Mouse (Mus musculus) hindbrain, embryonic 15.5 days (tissue): ENCODE data around the gene Ltbp4. TPM values are rescaled to one million over a fixed set of nuclear protein-coding genes. Genes with fewer than 3 reads are reported as not detected.

ENCODE experiments used
- ATAC-seq: fragments of 200-750 bp; cut with Nextera tagmentation; 2 replicates; pipeline ENCODE4 v1.8.0; 2017; ENCODE audit warnings: low read depth, moderate number of reproducible peaks, moderate TSS enrichment; ENCODE audit not compliant: low FRiP score
- H3K27ac ChIP-seq: fragments of 300-500 bp; sonication (generic); replicated peaks from 2 replicates; pipeline ENCODE4 v1.5.1; 2015; ENCODE audit warnings: mild to moderate bottlenecking, inconsistent platforms
- H3K27me3 ChIP-seq: fragments of 300-500 bp; sonication (generic); 2 replicates; pipeline ENCODE4 v1.6.1; 2015; ENCODE audit warnings: control low read depth, inconsistent platforms
- H3K36me3 ChIP-seq: fragments of 300-500 bp; sonication (generic); 2 replicates; pipeline ENCODE4 v1.6.1; 2015; ENCODE audit warnings: control low read depth, inconsistent platforms
- H3K4me1 ChIP-seq: fragments of 300-500 bp; sonication (generic); replicated peaks from 2 replicates; pipeline ENCODE4 v1.6.1; 2015; ENCODE audit warnings: control low read depth, inconsistent platforms
- H3K4me2 ChIP-seq: fragments of 300-500 bp; sonication (generic); 2 replicates; pipeline ENCODE4 v1.6.1; 2015; ENCODE audit warnings: moderate library complexity, mild to moderate bottlenecking, inconsistent platforms
- H3K4me3 ChIP-seq: fragments of 300-500 bp; sonication (generic); 2 replicates; pipeline ENCODE4 v1.5.1; 2015; ENCODE audit warnings: mild to moderate bottlenecking, inconsistent platforms
- H3K9ac ChIP-seq: fragments of 300-500 bp; sonication (generic); 2 replicates; pipeline ENCODE4 v1.6.1; 2015; ENCODE audit warnings: inconsistent platforms
- H3K9me3 ChIP-seq: fragments of 300-500 bp; sonication (generic); 2 replicates; pipeline ENCODE4 v1.6.1; 2016; ENCODE audit warnings: control low read depth, inconsistent platforms
- WGBS: fragments of 180-500 bp; shearing (Covaris S2); methylation state at CpG from one replicate; pipeline ENCODE4 v1.1.7; 2015; 5-methylcytosine and 5-hydroxymethylcytosine counted together
- polyA plus RNA-seq: library from polyadenylated mRNA; unstranded; fragments of >200 nt; fragmentation: Nextera tagmentation; extraction: Ambion mirVana; gene quantifications from 2 replicates; pipeline ENCODE4 v1.2.1, GENCODE M21; 2015

The Ltbp4 gene
- polyA plus RNA-seq, 1 experiment from 2014 or later, result 13.9 TPM

DNA sequence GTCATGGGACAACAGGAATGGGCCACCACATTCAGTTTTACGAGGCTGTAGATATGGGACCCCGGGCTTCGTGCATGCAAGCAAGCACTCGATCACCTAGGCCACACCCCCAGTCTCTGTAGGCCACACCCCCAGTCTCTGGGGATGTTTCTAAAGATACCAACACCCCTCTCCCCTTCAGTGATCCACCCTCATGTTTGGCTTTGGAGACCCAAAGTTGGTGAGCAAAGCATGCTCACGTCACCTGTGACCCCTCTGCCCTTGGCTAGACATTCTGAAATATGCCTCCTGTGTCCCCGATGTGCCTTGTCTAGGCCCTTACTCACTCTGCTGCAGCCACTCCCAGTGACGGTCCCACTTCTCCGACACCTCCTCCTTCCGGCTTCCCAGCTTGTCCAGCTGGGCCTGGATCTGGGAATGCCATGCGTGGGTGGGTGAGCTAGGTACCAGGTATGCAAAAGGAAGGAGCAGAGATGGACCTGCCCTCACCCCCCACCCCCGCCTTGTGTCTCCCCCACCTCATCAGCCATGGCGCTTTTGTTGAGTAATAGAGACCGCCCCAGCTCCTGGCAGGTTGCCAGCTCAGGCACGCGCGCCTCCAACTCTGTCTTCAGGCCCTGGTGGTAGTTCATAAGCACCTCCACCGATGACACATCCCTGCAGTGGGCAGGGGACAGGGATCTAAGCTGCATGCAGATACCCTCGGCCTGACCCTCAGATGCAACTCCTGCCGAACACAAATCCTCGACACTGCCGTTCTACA lies 28.8 kb upstream of the Ltbp4 start:
- 45% methylated on average over 21 of the region's 21 CpGs for WGBS
- no peak for ATAC-seq

DNA sequence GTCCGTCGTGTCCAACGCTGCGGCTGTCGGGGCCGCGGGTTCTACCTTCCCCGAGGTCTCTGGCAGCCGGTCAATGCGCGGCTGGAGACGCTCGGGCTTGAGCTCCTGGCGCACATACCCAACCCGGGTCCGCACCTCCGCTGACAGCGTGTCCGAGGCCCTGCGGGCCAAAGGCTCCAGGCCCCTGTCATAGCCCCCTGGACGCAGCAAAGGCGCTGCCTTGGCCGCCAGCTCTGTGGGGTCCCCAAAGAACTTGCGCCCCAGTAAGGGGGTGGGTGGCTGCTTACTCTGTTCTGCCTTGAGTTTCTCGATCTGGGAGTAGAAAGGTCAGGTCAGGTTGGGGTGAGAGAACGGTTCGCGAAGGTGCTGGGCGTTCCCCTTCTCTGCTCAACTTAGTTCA lies 26.9 kb upstream of the Ltbp4 start:
- no peak for ATAC-seq
- Histone ChIP-seq H3K4me3 (no peak overlapping the region), H3K27me3 (peaks cover 63% of the 10 kb centered on the region), H3K9ac (no peak overlapping the region), H3K36me3 (peaks cover 9% of the 10 kb centered on the region; the same call in 1 of the 2 replicates), H3K4me2 (no peak overlapping the region), H3K4me1 (peaks cover 9% of the 10 kb centered on the region; the same call in 1 of the 2 replicates), H3K27ac (no peak overlapping the region), H3K9me3 (no peaks in the 10 kb centered on the region)
- 8% methylated on average over 29 of the region's 29 CpGs for WGBS

More for the DNA sequence above, 28.8 kb upstream of the Ltbp4 start:
- Histone ChIP-seq H3K27me3 (peaks cover 81% of the 10 kb centered on the region), H3K4me3 (no peak overlapping the region), H3K9me3 (no peaks in the 10 kb centered on the region), H3K36me3 (peaks cover 23% of the 10 kb centered on the region; the same call in 1 of the 2 replicates), H3K4me2 (no peak overlapping the region), H3K27ac (no peak overlapping the region), H3K4me1 (0 out of 2 replicates have a peak, but pooled peaks cover 3% of the 10 kb centered on the region), H3K9ac (no peak overlapping the region)

DNA sequence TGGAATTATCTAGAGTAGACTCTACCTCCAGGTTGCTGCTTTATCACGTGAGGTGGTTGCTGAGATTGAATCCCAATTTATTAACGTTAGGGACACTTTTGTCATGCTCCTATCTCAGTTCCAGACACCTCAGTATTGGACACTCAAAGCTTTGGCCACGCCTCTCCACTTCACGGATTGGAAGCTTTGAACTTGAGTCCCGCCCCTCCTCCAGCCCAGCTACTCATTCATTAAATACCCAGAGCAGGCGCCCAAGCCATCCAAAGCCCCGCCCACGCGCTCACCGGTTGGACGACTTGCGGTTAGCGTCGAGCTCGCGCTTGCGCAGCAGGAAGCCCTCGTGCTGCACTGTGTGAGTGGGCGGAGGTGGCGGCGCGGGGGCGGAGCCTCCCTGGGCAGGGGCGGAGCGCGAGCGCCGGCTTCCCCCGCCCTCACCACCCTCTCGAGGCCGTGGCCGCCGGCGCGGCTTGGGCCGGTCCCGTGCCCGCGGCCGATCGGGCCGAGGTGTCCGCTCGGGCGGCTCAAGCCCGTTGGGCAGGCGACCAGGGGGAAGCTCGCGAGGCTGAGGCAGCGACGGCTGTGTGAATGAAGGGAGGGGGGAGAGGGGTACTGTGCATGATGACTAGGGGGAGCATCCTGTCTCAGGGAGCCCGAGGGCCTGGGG lies 23.9 kb upstream of the Ltbp4 start:
- H3K9ac ChIP-seq, result peak overlapping the region; percentile 63
- WGBS, result under 1% methylated on average over 52 of the region's 52 CpGs
- H3K27me3 ChIP-seq, result peaks cover 58% of the 10 kb centered on the region
- H3K36me3 ChIP-seq, result no peaks in the 10 kb centered on the region
- peak overlapping the region; percentile 78 for H3K4me2 ChIP-seq
- no peaks in the 10 kb centered on the region for H3K9me3 ChIP-seq
- peak; percentile 94 for ATAC-seq
- 0 out of 2 replicates have a peak overlapping the region, but pooled peaks have one; percentile 25 for H3K27ac ChIP-seq
- H3K4me1 ChIP-seq, result peaks cover 13% of the 10 kb centered on the region
- peak overlapping the region; percentile 48 for H3K4me3 ChIP-seq

DNA sequence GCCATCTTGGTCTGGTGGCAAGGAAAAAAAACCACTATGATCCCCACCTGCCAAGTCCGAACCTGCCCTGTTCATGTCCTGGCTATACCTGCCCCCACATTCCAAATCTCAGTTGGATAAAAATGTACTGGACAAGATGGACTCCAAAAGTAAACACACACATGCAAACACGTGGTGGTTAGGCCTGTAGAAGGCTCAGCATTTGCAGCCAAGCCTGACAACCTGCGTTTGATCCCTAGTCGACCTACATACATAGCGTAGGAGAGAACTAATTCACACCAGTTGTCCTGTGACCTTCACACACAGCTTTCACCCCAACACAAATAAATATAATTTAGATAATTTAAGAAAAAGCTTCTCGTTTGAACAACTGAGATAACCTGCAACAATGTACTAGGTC lies 23.3 kb upstream of the Ltbp4 start:
- ATAC-seq, result no peak
- Histone ChIP-seq H3K36me3 (no peaks in the 10 kb centered on the region), H3K9me3 (no peaks in the 10 kb centered on the region), H3K27me3 (peaks cover 53% of the 10 kb centered on the region), H3K4me3 (peak overlapping the region; percentile 48), H3K4me1 (peaks cover 17% of the 10 kb centered on the region), H3K9ac (no peak overlapping the region), H3K4me2 (peak overlapping the region; percentile 78), H3K27ac (0 out of 2 replicates have a peak overlapping the region, but pooled peaks have one; percentile 5)
- WGBS, result 57% methylated on average over 6 of the region's 6 CpGs

DNA sequence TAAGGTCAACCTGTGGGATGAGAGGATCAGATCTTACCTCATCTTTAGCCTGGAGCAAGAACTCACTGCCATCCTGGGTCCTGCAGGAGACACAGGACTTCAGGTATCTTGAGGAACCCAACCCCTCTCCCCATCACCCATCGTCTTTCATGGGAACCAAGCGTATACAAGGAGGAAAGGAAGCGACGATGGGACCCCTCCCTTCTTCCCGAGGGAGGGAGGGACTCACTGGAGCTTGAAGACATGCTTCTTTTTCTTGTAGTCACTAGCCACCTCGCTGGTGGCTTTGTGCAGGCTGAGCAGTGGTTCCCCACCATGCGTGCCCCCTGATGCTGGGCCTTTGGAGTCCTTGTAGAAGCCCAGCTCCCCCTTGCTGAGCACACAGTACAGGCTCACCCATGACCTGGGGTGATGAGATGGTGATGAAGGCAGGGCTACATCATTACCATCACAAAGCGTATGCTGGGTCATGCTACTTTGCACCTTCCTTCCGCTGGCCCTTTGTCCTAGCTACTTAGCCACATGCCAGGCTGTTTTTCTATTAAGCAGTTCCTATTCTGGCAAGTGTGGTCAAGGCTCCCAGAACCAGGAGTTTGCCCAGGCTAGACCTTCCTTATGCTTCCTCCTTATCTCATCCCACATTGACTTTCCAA lies 22.3 kb upstream of the Ltbp4 start:
- no peak overlapping the region for H3K4me3 ChIP-seq
- 83% methylated on average over 9 of the region's 9 CpGs for whole genome bisulfite sequencing
- H3K27ac ChIP-seq, result no peak overlapping the region
- ATAC-seq, result no peak
- peaks cover 23% of the 10 kb centered on the region for H3K4me1 ChIP-seq
- H3K4me2 ChIP-seq, result no peak overlapping the region
- peaks cover 44% of the 10 kb centered on the region for H3K27me3 ChIP-seq
- H3K9ac ChIP-seq, result no peak overlapping the region
- no peaks in the 10 kb centered on the region for H3K36me3 ChIP-seq
- H3K9me3 ChIP-seq, result no peaks in the 10 kb centered on the region

DNA sequence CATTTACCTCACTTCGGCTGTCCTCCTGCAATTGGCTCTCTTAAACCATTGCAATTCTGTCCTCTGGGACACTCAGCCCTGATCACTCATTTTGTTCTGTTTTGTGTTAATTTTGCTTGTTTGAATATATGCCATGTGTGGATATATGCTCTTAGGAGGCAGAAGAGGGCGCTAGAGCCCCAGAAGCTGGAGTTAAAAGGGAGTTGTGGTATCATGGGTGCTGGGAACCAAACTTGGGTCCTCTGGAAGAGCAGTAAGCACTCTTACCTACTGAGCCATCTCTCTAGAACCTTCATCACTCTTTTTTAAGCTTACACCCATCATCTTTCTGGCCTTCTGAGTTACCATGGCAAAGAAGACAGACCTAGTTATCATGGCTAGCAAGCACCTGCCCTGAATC lies 21.7 kb upstream of the Ltbp4 start:
- no peak overlapping the region for H3K27ac ChIP-seq
- H3K4me2 ChIP-seq, result no peak overlapping the region
- no peaks in the 10 kb centered on the region for H3K36me3 ChIP-seq
- H3K9ac ChIP-seq, result no peak overlapping the region
- no peak overlapping the region for H3K4me3 ChIP-seq
- H3K9me3 ChIP-seq, result no peaks in the 10 kb centered on the region
- H3K4me1 ChIP-seq, result peaks cover 30% of the 10 kb centered on the region
- peaks cover 37% of the 10 kb centered on the region for H3K27me3 ChIP-seq
- ATAC-seq, result no peak
- 74% methylated on average over 2 of the region's 2 CpGs for WGBS

DNA sequence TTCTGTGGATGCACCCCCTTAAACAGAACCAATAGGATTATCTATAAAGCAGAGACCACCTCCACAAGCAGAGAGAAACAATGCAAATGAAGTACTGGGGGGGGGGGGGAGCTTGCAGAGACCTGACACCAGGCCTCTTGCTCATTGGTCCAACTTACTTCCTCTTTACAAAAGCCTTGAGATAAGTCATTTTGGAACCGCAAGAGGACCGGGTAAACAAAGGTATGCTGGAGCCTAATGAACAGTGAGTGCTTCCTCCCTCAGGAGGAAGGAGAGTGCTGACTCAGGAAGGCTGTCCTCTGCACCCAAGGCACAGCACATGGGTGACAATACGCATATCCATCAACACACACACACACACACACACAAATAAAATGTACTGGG lies 20.1 kb upstream of the Ltbp4 start:
- H3K36me3 ChIP-seq, result no peaks in the 10 kb centered on the region
- peaks cover 31% of the 10 kb centered on the region for H3K4me1 ChIP-seq
- H3K27me3 ChIP-seq, result peaks cover 27% of the 10 kb centered on the region
- H3K9ac ChIP-seq, result no peak overlapping the region
- no peaks in the 10 kb centered on the region for H3K9me3 ChIP-seq
- no peak overlapping the region for H3K4me2 ChIP-seq
- no peak for ATAC-seq
- 26% methylated on average over 3 of the region's 3 CpGs for WGBS
- H3K4me3 ChIP-seq, result no peak overlapping the region
- H3K27ac ChIP-seq, result no peak overlapping the region

DNA sequence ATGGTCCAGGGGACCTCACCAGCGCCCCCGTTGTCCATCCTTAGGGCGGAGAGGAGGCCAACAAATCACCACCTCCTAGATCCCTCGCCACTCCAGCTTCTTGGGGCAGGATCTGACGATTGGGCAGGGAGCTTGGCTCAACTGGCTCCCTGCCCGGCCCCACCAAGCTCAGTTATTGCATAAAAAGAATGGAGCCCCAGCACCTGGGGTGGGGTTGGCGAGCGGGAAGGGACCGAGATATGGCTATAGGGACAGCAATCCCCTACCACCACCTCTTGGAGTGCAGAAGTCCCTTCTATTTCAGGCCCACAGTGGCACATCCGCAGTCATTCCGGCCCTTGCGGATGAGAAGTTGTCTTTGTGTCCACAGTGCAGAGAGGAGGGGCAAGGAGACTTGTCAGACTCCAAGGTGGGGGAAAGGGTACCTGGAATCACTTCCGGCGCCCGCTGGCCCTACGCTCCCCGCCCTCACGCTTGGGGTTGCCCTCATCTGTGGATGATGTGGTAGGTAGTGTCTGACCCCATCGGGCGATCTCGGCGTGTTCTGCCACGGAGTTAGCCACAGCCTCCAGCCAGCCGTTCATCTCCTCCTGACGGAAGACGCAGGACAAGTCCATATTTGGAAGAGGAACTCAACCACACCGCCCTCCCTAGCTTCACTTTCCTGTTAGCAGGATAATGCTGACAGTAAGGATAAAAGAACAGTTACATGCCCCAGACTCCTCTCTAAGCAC lies 19.5 kb upstream of the Ltbp4 start, which contains the start of gene Gm20479:
TSS of gene Gm20479 (minus strand) at position 559 of the 734 bp plus-strand sequence.
- H3K27me3 ChIP-seq, result peaks cover 27% of the 10 kb centered on the region
- peak within 1 kb of the TSS; percentile 83 for H3K4me3 ChIP-seq
- no peak for ATAC-seq
- WGBS, result 11% methylated on average over 27 of the region's 27 CpGs
- H3K4me1 ChIP-seq, result peaks cover 31% of the 10 kb centered on the region
- peaks cover 2% of the 10 kb centered on the region; the same call in 1 of the 2 replicates for H3K36me3 ChIP-seq
- no peak within 1 kb of the TSS for H3K9ac ChIP-seq
- no peaks in the 10 kb centered on the region for H3K9me3 ChIP-seq
- H3K4me2 ChIP-seq, result peak within 1 kb of the TSS; percentile 73
- H3K27ac ChIP-seq, result peak within 1 kb of the TSS; percentile 50; the same call in 1 of the 2 replicates

DNA sequence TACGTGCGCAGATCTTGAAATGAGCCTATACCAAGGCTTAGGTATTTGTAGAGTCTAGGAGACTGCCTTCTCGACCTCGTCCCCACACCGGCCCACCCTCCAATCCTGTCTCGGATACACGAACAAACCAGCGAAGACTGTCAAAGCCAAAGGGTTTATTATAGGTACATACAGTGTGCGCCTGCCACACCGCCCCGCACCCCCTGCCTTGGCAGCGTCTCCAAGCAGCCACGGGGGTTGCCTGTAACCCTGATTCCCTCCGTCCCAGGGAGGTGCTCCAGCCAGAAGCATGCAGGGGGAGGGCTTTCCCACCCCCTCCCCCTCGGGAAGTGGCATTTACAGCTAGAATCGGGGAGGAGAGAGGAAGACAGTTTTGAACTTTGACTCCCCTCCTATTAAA lies 18.8 kb upstream of the Ltbp4 start:
- peak overlapping the region; percentile 73 for H3K4me2 ChIP-seq
- peak overlapping the region; percentile 50; the same call in 1 of the 2 replicates for H3K27ac ChIP-seq
- no peak overlapping the region for H3K9ac ChIP-seq
- WGBS, result 4% methylated on average over 16 of the region's 16 CpGs
- peaks cover 9% of the 10 kb centered on the region; the same call in 1 of the 2 replicates for H3K36me3 ChIP-seq
- no peaks in the 10 kb centered on the region for H3K9me3 ChIP-seq
- H3K4me1 ChIP-seq, result peaks cover 28% of the 10 kb centered on the region
- H3K4me3 ChIP-seq, result peak overlapping the region; percentile 83
- ATAC-seq, result peak; percentile 42
- peaks cover 27% of the 10 kb centered on the region for H3K27me3 ChIP-seq

DNA sequence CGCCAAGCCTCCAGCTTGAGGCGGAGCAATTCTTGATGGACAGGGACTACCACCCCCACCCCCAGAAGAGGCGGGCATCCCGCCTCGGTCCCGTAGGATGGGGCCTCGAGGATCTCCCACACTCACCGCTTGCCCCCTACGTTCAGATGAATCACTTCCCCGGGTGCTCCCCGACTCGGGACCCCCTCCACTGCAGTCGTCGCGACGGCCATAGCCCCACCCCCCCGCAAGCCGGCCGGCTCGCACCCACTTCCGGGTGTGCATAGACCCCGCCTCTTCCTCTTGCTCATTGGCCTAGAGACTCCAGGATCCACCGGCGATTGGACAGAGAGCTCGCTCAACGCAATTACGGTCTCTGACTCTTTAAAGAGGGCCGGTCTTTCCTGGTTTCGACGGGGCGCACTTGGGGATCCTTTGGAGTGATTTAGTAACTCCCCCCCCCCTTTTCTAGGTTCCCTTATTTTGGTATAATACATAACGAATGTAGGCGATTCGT lies 18.3 kb upstream of the Ltbp4 start, which contains the start of gene Shkbp1:
TSS of gene Shkbp1 (minus strand) at position 275 of the 496 bp plus-strand sequence.
- Histone ChIP-seq H3K9me3 (no peaks in the 10 kb centered on the region), H3K27ac (peak within 1 kb of the TSS; percentile 73), H3K9ac (peak within 1 kb of the TSS; percentile 75), H3K4me2 (peak within 1 kb of the TSS; percentile 73), H3K4me1 (peaks cover 24% of the 10 kb centered on the region), H3K27me3 (peaks cover 27% of the 10 kb centered on the region), H3K4me3 (peak within 1 kb of the TSS; percentile 83), H3K36me3 (peaks cover 11% of the 10 kb centered on the region; the same call in 1 of the 2 replicates)
- under 1% methylated on average over 34 of the region's 34 CpGs for WGBS
- ATAC-seq, result peak; percentile 93

DNA sequence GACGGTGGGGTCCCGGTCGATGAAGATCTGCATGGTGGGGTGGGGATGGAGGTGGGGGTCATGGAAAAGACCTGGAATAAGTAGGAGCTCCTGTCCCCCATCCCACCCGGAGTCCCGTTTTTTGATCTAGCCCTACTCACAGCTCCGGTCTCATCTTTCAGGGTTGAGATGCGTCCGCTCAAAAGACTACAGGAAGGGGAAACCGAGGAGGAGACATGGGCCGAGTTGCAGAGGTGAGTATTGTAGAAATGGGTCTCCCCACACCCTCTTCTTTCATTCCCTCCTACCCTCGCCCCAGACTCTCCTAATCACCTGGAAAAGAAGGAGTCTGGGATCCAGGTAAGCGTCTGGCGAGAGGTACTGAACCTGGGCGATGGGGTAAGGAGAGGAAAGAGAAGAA lies 17.8 kb upstream of the Ltbp4 start:
- Histone ChIP-seq H3K27me3 (peaks cover 27% of the 10 kb centered on the region), H3K4me2 (peak overlapping the region; percentile 73), H3K4me1 (peaks cover 22% of the 10 kb centered on the region), H3K4me3 (peak overlapping the region; percentile 83), H3K36me3 (peaks cover 15% of the 10 kb centered on the region; the same call in 1 of the 2 replicates), H3K9me3 (no peaks in the 10 kb centered on the region), H3K9ac (peak overlapping the region; percentile 75), H3K27ac (peak overlapping the region; percentile 73)
- 4% methylated on average over 14 of the region's 14 CpGs for WGBS
- no peak for ATAC-seq
